Mouse (Mus musculus): ENCODE data around the gene Ropn1.

DNA sequence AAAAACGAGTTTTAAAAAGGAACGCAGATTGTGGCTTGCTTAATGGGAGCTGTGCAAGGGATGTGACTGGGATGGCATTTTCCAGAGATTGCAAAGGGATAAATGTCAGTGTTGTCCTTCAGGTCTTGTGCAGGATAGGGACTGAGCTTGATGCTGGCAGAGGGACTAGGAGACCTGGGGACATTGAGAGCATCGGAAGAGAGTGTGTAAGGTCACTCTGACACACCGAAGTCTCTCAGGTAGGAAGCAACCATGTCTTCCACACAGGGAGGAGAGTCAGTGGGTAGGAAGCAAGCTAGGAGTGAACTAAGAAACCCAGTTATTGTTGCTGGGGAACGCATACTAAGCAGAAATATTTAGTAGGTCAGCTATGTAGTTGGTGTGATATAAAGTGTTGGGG lies 8.3 kb downstream of the Ropn1 start:
- TF ChIP-seq POLR2AphosphoS2 (IDR thresholded peaks at IDR 0.05; ENCODE audit: insufficient read length, low read depth) (no peak), MAX (IDR thresholded peaks at IDR 0.05; ENCODE audit: low read depth) (no peak), POLR2A (IDR thresholded peaks at IDR 0.05; ENCODE audit: insufficient read length, low read depth) (no peak)

Data from myocyte (in vitro differentiated cells).